Mouse (Mus musculus): ENCODE data around the gene Hdac1. TPM values are rescaled to one million over a fixed set of nuclear protein-coding genes. Genes with fewer than 3 reads are reported as not detected.

Hdac1 gene
- polyA plus RNA-seq, 1 experiment from 2014 or later, result 82.1 TPM

- Histone ChIP-seq H3K4me2 (ENCODE audit: low read depth, low read length) (no peak overlapping the region), H3K9me3 (replicated peaks; ENCODE audit: control insufficient read depth, low read length) (no peaks in the 10 kb centered on the region), H3K4me3 (ENCODE audit: low read depth, low read length) (no peak overlapping the region), H3K4me1 (ENCODE audit: control insufficient read depth, low read depth, low read length) (no peaks in the 10 kb centered on the region; the same call in 1 of the 2 replicates), H3K36me3 (ENCODE audit: control insufficient read depth, insufficient read depth) (peaks cover 88% of the 10 kb centered on the region), H3K27ac (ENCODE audit: low read length) (no peak overlapping the region), H3K27me3 (ENCODE audit: control insufficient read depth, insufficient read depth, low read depth, low read length) (no peaks in the 10 kb centered on the region), H3K9ac (ENCODE audit: low read depth, low read length) (no peak overlapping the region)
- WGBS (ENCODE audit: insufficient replicate concordance), result 87% methylated on average over 3 of the region's 3 CpGs
- ATAC-seq (ENCODE audit: low read depth), result no peak
Measured at GRCm38 (mm10) chr4:129479863-129480262, 62.6 kb downstream of the Hdac1 start.

- 81% methylated on average over 11 of the region's 11 CpGs for WGBS (ENCODE audit: insufficient replicate concordance)
- H3K4me1 ChIP-seq (ENCODE audit: control insufficient read depth, low read depth, low read length), result no peaks in the 10 kb centered on the region; the same call in 1 of the 2 replicates
- ATAC-seq (ENCODE audit: low read depth), result no peak
- H3K36me3 ChIP-seq (ENCODE audit: control insufficient read depth, insufficient read depth), result peaks cover 86% of the 10 kb centered on the region
- H3K9ac ChIP-seq (ENCODE audit: low read depth, low read length), result no peak overlapping the region
- H3K4me3 ChIP-seq (ENCODE audit: low read depth, low read length), result no peak overlapping the region
- no peak overlapping the region for H3K4me2 ChIP-seq (ENCODE audit: low read depth, low read length)
- H3K27me3 ChIP-seq (ENCODE audit: control insufficient read depth, insufficient read depth, low read depth, low read length), result no peaks in the 10 kb centered on the region
- no peak overlapping the region for H3K27ac ChIP-seq (ENCODE audit: low read length)
- H3K9me3 ChIP-seq (replicated peaks; ENCODE audit: control insufficient read depth, low read length), result no peaks in the 10 kb centered on the region
Measured at GRCm38 (mm10) chr4:129476047-129476446, 66.5 kb downstream of the Hdac1 start.

Small RNA genes within 50 kb of the gene (microRNA-seq; reads per million reads assigned to microRNA genes)
- not detected for gene Mir8119

Other genes with a start within 250 kb of the Hdac1 start
- gene Rbbp4, start 207.3 kb downstream of the Hdac1 start, polyA plus RNA-seq (2015; fragmentation: Nextera tagmentation; extraction: Ambion mirVana), result 214 and 238 TPM in 2 replicates
- gene Zbtb8os, start 207.0 kb downstream of the Hdac1 start, polyA plus RNA-seq (2015; fragmentation: Nextera tagmentation; extraction: Ambion mirVana), result 22.5 and 23.0 TPM in 2 replicates
- gene Zbtb8a, start 164.6 kb downstream of the Hdac1 start, polyA plus RNA-seq (2015; fragmentation: Nextera tagmentation; extraction: Ambion mirVana), result 2.2 and 2.7 TPM in 2 replicates
- gene Zbtb8b, start 101.9 kb downstream of the Hdac1 start, polyA plus RNA-seq (2015; fragmentation: Nextera tagmentation; extraction: Ambion mirVana), result 1.3 and 1.4 TPM in 2 replicates
- gene Bsdc1, start 81.1 kb downstream of the Hdac1 start, polyA plus RNA-seq (2015; fragmentation: Nextera tagmentation; extraction: Ambion mirVana), result 79.2 and 87.0 TPM in 2 replicates
- gene Tssk3, start 51.7 kb downstream of the Hdac1 start, polyA plus RNA-seq (2015; fragmentation: Nextera tagmentation; extraction: Ambion mirVana), result 0.13 TPM in 1 of 2 replicates, not detected in the other
- gene Fam229a, start 51.5 kb downstream of the Hdac1 start, polyA plus RNA-seq (2015; fragmentation: Nextera tagmentation; extraction: Ambion mirVana), result 0.23 and 0.60 TPM in 2 replicates
- 36.6 and 41.4 TPM in 2 replicates for gene Marcksl1, start 29.1 kb downstream of the Hdac1 start, polyA plus RNA-seq (2015; fragmentation: Nextera tagmentation; extraction: Ambion mirVana)
- gene Lck, start 30.9 kb upstream of the Hdac1 start, polyA plus RNA-seq (2015; fragmentation: Nextera tagmentation; extraction: Ambion mirVana), result 3.1 and 3.2 TPM in 2 replicates
- 6.9 and 7.5 TPM in 2 replicates for gene Fam167b, start 35.8 kb upstream of the Hdac1 start, polyA plus RNA-seq (2015; fragmentation: Nextera tagmentation; extraction: Ambion mirVana)
- gene Eif3i, start 57.9 kb upstream of the Hdac1 start, polyA plus RNA-seq (2015; fragmentation: Nextera tagmentation; extraction: Ambion mirVana), result 133 and 142 TPM in 2 replicates
- 104 and 106 TPM in 2 replicates for gene Tmem234, start 58.0 kb upstream of the Hdac1 start, polyA plus RNA-seq (2015; fragmentation: Nextera tagmentation; extraction: Ambion mirVana)
- gene Dcdc2b, start 71.5 kb upstream of the Hdac1 start, polyA plus RNA-seq (2015; fragmentation: Nextera tagmentation; extraction: Ambion mirVana), result 0.46 and 0.91 TPM in 2 replicates
- 7.5 and 8.0 TPM in 2 replicates for gene Iqcc, start 76.4 kb upstream of the Hdac1 start, polyA plus RNA-seq (2015; fragmentation: Nextera tagmentation; extraction: Ambion mirVana)
- 11.2 and 12.7 TPM in 2 replicates for gene Ccdc28b, start 81.2 kb upstream of the Hdac1 start, polyA plus RNA-seq (2015; fragmentation: Nextera tagmentation; extraction: Ambion mirVana)
- gene Txlna, start 98.4 kb upstream of the Hdac1 start, polyA plus RNA-seq (2015; fragmentation: Nextera tagmentation; extraction: Ambion mirVana), result 22.1 and 24.2 TPM in 2 replicates
- gene Kpna6, start 130.1 kb upstream of the Hdac1 start, polyA plus RNA-seq (2015; fragmentation: Nextera tagmentation; extraction: Ambion mirVana), result 6.9 and 7.0 TPM in 2 replicates
- 3.3 TPM in 2 replicates for gene Tmem39b, start 154.1 kb upstream of the Hdac1 start, polyA plus RNA-seq (2015; fragmentation: Nextera tagmentation; extraction: Ambion mirVana)
- gene Khdrbs1, start 199.6 kb upstream of the Hdac1 start, polyA plus RNA-seq (2015; fragmentation: Nextera tagmentation; extraction: Ambion mirVana), result 19.6 and 20.2 TPM in 2 replicates